Mouse (Mus musculus): ENCODE measurements around the gene Bag2. TPM values are rescaled to one million over a fixed set of nuclear protein-coding genes. Genes with fewer than 3 reads are reported as not detected.
"Not testable (repeated sequence)": the region's sequence is repeated elsewhere in the genome, so short reads cannot be mapped to it uniquely, and the experiment has no call there.

Gene Bag2
- total RNA-seq, 1 experiment from 2014 or later: 1.4 TPM

DNA sequence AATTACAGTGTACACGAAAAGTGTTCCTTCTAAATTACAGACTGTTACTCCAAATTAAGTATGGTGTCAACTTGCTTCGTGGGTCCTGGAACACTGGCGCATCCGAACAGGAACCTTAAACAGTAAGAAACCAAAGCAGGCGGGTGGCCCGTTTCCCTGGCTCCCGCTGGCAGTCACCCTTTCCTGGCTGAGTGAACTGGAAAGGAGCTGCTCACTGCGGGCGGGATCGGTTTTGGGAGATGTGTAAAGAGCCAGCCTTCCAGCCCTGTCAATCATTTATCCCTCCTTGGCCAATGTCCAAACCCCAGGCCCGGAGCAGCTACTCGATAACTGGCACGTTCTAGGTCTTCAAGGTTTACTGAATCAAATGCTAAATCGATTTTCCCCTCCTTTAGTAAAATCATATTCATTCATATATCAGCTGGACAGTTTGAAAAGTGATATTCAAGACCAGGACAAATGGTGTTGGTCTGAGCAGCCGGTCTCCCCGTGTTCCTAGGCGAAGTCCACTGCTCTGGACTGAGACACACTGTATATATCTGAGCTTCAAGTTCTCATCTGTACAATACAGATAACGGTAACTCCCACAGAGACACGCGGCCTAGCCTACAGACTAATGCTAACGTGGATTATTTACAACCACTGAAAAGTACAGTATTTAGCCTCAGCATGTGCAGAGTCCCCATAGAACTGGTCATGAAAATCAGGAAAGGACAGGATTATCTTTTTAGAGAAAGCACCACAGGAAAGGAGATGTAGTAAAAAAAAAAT is 2.4 kb downstream of the Bag2 start:
- no peak for ATAC-seq (replicated peaks; ENCODE audit: insufficient number of reproducible peaks, low FRiP score, low TSS enrichment, poor library complexity, severe bottlenecking)

DNA sequence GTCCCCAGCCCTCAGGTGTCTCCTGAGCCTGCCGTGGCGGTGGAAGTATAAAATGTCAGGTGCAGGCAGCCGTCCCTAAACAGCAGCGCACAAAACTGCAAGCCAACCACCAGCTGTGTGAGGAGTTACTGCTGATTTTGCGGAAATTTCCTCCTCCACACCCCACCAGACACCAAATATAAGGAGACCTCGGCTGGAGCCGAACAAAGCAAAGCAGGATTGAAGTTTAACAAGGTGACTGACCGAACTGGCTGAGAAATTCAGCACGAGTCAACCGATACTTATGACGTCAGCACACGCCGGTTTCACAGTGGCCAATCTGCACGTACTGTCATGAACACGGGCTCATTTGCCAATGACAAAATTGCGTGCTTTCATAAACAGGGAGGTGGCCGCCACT is 3.5 kb downstream of the Bag2 start:
- ATAC-seq (replicated peaks; ENCODE audit: insufficient number of reproducible peaks, low FRiP score, low TSS enrichment, poor library complexity, severe bottlenecking): no peak

DNA sequence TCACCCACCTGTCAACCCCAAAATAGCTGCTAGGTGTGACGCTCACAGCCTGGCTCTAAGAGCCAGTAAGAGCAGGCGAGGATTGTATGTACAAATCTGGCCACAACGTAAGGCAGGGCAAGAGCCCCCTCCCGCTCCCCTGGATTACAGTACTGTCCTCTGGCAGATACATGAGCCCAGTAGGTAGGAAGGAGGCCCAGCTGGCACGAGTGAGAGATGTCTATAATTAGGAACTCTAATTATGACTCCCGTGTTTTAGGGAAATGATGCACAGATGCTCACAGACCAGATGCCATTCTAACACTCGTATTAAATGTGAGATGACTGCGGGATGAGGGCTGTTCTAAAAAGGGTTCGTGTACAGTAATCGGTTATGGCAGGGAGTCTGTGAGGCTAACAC is 6.3 kb downstream of the Bag2 start:
- ATAC-seq (replicated peaks; ENCODE audit: insufficient number of reproducible peaks, low FRiP score, low TSS enrichment, poor library complexity, severe bottlenecking): no peak

DNA sequence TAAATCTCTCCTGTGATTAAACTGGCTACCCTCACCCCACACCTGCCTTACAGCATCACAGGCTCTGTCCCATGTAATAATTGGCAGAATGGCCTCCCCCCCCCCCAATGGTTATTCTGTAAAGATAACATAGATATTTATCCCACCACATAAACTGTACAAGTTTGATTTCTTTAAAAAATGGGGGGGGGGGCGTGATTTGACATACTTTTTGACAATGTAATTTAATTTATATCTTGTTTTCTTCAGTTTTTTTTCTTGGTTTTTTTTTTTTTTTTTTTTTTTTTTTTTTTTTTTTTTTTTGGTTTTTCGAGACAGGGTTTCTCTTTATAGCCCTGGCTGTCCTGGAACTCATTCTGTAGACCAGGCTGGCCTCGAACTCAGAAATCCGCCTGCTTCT is 7.9 kb downstream of the Bag2 start:
- ATAC-seq (replicated peaks; ENCODE audit: insufficient number of reproducible peaks, low FRiP score, low TSS enrichment, poor library complexity, severe bottlenecking): not testable (repeated sequence)

DNA sequence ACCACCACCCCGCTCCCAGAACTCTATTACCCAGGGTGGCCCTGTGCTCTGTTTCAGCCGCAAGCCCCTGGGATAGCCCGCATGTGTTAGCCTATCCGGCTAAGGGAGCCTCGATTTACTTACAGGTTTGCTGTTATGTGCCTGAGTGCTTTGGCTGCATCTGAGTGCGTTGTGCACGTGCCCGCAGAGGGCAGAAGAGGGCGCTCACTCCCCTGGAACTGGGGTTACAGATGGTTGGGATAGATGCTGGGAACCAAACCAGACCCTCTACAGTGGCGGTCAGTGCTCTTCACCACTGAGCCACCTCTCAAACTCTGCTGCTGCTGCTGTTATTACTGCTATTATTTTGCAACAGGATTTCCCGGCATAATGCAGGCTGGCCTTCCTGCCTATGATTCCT is 8.5 kb downstream of the Bag2 start:
- no peak for ATAC-seq (replicated peaks; ENCODE audit: insufficient number of reproducible peaks, low FRiP score, low TSS enrichment, poor library complexity, severe bottlenecking)

DNA sequence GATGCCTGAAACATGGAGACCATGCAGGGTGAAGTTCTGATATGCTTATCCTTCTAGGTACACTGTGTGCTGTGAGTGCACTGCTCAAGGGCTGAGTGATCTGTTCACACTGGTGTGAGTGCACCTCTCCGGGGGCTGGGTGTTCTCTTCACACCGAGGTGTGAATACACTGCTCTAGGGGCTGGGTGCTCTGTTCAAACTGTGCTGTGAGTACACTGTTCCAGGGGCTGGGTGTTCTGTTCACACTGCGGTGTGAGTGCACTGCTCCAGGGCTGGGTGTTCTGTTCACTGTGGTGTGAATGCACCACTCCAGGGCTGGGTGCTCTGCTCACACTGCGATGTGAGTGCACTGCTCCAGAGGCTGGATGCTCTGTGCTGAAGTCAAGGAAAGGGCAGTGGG is 11.7 kb downstream of the Bag2 start:
- no peak for ATAC-seq (replicated peaks; ENCODE audit: insufficient number of reproducible peaks, low FRiP score, low TSS enrichment, poor library complexity, severe bottlenecking)

DNA sequence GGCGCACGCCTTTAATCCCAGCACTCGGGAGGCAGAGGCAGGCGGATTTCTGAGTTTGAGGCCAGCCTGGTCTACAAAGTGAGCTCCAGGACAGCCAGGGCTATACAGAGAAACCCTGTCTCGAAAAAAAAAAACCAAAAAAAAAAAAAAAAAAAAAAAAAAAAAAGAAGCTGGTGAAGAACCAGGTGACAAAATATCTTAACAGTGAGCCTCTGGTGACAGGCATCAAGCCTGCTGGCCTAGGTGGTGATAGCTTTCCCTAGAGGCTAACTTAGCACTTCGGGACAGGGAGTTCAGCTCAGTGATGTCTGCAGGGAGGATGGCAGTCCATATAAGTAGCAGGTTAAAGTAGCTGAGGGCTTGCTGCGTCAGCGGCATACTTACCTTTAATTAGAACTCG is 12.8 kb downstream of the Bag2 start:
- not testable (repeated sequence) for ATAC-seq (replicated peaks; ENCODE audit: insufficient number of reproducible peaks, low FRiP score, low TSS enrichment, poor library complexity, severe bottlenecking)

DNA sequence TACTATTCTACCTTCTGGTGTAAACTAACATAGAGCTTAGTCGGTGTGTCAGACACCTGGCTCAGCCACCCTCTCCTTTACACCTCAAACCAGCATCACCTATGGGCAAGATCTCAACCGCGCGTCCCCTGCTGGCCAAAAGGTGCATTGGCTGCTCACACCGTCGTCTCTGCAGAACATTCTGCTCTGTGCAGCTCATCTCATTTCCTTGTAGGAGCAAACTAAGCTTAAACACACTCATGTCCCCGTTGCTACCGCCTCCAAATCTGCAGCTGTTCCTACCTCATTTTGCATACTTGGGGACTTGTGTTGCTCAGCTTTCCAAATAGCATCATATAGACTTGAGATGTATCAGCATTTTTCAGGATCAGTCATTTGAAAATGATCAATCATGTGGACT is 14.7 kb downstream of the Bag2 start:
- no peak for ATAC-seq (replicated peaks; ENCODE audit: insufficient number of reproducible peaks, low FRiP score, low TSS enrichment, poor library complexity, severe bottlenecking)

DNA sequence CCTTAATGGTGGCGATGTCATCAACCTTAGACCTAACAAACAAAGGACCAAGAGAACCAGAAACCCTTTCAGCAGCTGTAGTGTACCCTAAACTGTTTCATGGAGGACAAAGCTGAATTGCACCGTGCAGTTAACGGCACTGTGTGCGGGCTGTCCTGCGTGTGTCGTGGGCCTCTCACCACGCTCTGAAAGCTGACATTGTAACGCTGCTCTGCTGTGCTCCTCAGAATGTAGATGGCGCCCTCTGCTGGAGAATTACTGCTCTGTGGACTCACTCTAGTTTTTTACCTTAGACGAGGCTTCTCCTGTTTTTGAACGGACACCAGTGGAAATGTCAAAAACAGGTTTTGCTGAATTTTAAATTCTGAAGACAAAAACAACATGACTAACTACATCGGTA is 18.3 kb downstream of the Bag2 start:
- peak; percentile 81 for ATAC-seq (replicated peaks; ENCODE audit: insufficient number of reproducible peaks, low FRiP score, low TSS enrichment, poor library complexity, severe bottlenecking)

DNA sequence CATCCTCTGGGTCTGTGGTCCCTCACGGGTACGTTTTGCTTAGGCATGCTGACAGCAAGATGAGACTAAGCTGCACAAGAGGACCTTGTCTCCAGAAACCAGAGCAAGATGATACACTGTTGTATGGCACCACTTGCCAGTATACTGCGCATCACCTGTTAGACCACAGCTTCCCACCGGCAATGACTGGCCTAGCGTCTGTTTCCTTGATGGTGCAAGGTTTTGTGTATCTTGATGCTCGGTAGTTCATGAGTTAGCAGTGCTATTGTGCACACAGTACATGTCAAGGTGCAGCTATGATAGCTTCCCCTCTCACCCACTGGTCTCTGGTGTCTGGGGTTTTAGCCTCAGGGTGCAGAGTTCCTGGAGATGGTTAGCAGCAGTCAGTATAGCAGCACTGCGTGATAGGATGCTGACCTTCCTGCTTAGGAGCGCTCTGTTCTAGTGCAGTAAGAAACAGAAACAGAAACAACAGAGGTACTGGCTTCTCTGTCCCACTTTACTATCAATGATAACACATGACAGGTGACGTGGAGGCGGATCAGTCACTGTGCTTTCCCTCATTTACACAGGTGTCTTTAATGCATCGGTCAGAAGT is 18.8 kb downstream of the Bag2 start:
- ATAC-seq (replicated peaks; ENCODE audit: insufficient number of reproducible peaks, low FRiP score, low TSS enrichment, poor library complexity, severe bottlenecking): 0 out of 2 replicates have a peak, but pooled peaks have one; percentile 2

DNA sequence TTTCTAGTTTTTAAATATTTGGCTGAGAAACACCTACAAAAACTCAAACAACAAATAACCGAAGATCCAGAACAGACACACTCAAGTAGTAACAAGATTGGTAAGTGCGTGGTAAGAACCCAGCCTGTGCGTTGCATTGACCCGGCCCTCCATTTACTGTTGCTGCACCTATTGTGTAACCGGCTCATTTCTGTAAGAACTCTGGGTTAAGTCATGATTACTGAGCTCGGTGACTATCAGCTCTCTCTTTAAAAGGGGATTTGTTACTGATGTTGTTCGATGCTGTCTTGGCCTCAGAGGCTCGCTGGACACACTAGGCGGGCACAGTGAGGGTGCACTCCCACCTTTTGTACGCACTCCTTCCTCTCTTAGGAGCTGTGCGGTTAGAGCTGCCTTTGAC is 19.3 kb downstream of the Bag2 start:
- ATAC-seq (replicated peaks; ENCODE audit: insufficient number of reproducible peaks, low FRiP score, low TSS enrichment, poor library complexity, severe bottlenecking): no peak

DNA sequence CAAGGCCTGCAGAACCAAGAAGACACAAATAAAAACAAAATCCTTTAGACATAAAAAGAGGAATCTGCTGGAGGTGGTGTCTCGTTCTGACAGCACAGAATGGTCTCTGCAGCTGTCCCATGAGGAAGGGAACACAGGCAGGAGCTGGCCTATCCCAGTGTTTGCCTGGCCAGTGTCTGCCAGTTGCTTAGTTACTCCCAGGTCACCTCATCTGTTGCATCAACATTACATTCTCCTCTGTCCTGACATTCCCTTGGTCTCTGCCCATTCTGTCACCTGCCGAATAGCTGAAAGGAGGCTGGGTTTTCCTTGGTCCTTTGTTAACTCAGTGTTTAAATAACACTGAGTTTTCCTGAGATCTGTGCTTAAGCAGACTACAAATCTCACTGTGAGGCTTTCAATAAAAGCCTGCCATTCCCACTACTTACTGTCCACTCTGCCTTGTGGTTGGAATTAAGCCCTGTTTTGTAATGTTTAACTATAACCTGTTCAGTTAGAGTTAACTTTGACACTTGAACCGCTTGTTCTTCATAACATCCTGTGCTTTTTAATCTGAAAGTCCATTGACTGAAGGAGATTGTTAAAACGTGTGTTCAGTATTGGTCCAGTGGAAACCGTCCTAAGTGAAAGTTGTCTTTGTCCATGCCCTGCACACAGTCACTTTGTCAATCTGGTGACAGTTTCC is 23.5 kb downstream of the Bag2 start:
- no peak for ATAC-seq (replicated peaks; ENCODE audit: insufficient number of reproducible peaks, low FRiP score, low TSS enrichment, poor library complexity, severe bottlenecking)

DNA sequence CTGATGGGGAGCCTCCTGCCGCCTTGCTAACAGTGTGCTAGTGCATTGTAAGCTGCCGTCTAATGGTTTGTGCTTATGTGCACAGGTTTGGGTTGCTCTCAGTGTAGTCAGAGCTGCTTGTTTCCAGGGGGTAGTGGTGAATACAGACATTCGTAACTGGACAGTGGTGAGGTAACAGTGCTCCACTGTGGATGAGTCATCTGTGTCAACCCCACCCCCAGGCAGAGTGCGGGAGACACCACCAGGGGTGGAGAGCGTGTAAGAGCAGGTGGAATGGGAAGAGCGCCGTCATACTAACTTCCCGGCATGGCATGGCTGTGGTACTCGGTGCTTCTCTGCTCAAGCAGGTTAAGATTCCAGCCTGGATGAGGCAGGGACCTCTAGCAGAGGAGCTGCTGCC is 24.6 kb downstream of the Bag2 start:
- no peak for ATAC-seq (replicated peaks; ENCODE audit: insufficient number of reproducible peaks, low FRiP score, low TSS enrichment, poor library complexity, severe bottlenecking)

DNA sequence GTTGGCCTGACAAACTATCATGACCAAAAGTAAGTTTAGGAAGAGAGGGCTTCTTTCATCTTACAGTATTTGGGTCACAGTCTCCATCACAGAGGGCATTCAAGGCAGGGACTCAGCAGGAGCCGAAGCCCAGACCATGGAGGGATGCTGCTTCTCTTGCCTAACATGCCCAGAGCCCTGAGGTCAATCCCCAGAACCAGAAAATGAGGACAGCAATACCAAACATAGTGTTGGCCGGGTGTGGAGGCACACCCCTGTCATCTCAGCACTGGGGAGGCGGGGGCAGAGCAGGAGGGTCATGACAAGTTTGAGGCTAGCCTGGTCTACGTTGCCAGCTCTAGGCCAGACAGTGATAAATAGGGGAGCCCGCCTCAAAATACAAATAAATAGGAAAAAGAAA is 32.5 kb downstream of the Bag2 start:
- ATAC-seq (replicated peaks; ENCODE audit: insufficient number of reproducible peaks, low FRiP score, low TSS enrichment, poor library complexity, severe bottlenecking): no peak

DNA sequence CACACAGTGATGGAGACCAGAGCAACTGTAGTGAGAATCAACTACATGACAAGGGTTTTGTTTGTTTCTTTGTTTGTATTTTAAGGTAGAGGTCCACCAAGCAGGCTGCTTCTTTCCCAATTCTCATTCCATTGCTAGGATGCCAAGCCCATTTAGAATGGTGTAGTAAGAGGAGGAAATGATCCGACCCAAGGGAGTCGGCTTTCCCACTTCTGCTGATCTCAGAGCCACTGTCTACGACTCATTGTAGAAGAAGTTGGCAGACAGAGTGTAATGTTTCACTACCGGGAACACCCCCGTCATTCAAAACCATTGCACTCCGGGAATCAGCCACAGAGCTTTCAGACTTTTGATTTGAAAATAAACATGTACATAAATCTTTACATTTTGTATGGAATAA is 33.1 kb downstream of the Bag2 start:
- ATAC-seq (replicated peaks; ENCODE audit: insufficient number of reproducible peaks, low FRiP score, low TSS enrichment, poor library complexity, severe bottlenecking): no peak

DNA sequence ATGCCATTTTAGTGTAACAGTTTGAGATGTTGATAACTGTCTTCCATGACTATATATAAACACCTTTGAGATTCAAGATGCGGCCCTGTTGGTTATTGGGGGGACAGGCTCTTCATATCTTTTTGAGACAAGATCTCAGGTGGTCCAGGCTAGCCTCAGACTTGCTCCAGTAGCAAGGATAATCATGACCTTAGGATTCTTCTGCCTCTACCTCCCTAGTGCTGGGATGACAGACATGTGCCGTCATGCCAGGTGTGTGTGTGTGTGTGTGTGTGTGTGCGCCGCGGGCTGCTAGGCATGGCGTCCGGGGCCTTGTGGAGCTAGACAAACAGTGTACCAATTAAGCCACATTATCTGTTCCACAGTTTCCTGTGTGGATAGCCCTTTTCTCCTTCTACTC is 36.6 kb downstream of the Bag2 start:
- ATAC-seq (replicated peaks; ENCODE audit: insufficient number of reproducible peaks, low FRiP score, low TSS enrichment, poor library complexity, severe bottlenecking): no peak

DNA sequence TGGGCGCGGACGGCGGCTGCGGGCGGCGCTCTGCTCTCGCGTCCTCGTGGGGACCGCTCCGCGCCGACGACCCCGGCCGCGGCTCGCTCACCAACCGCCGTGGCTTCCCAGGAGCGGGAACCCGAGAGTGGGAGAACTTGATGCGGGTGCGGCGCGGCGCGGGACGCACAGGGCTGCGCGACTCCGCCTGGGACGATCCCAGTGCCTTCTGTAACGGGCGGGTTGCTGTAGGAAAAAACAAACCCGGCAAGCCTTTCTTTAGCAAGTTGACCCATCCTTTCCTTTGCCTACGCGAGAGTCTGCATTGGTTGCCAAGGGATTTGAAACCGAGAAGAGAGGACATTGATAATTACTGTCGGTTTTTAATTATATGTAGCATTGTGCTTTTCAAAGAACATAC is 37.4 kb downstream of the Bag2 start:
- no peak for ATAC-seq (replicated peaks; ENCODE audit: insufficient number of reproducible peaks, low FRiP score, low TSS enrichment, poor library complexity, severe bottlenecking)

DNA sequence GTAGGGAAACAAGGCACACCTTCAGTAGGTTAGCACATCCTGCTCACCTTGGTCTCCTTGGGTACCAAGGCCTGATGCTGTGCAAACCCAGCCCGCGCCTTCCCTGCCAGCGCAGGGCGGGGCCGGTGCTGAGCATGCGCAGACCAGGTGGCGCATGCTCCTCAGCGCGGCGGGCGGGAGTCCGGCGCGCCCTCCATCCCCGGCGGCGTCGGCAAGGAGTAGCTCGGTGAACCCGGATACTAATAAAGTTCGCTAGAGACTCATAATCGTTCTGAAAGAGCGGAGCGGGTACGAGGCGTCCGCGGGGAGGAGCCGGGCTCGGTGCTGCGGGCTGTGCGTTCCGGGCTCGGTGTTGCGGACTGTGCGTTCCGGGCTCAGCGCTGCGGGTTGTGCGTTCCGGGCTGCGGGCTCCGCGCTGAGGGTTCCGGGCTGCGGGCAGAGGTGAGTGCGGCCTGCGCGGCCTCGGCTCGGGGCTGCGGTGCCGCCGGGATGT is 37.8 kb downstream of the Bag2 start, which contains the start of gene Rab23:
Rab23 (plus strand) TSS at position 155 of the 493 bp plus-strand sequence.
- 0 out of 2 replicates have a peak, but pooled peaks have one; percentile 50 for ATAC-seq (replicated peaks; ENCODE audit: insufficient number of reproducible peaks, low FRiP score, low TSS enrichment, poor library complexity, severe bottlenecking)

DNA sequence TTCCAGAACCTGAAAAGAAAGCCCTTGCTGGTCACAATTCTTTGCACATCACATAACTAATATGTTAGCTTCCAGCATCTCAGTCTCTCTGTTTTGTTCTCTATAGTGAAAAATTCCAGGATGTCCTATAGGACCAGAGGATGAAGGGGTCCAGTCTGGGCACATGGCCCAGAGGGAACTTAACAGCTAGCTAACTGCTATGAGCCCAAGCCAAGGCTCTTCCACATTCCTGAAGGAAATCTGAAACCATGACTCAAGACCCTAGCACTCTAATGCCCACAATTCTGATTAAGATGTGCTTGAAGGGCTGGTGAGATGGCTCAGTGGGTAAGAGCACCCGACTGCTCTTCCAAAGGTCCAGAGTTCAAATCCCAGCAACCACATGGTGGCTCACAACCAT is 40.0 kb downstream of the Bag2 start:
- no peak for ATAC-seq (replicated peaks; ENCODE audit: insufficient number of reproducible peaks, low FRiP score, low TSS enrichment, poor library complexity, severe bottlenecking)

DNA sequence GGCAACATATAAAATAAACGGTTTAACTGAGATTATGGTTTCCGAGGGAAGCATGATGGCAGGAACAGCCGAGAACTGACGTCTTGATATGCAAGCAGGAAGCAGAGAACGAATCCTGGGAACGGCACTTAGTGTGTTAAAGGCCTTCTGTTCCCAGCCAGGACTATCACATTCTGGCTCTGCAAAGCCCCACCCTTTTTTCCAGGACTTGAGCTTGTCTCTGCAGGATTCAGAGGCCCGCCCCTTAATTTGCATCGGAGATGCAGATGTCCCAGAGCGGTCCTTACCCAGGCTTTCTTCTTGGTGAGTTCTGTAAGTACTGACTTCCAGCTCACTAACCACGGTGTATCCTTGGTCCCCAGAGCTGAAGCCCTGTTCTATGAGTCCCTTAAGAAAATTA is 42.8 kb downstream of the Bag2 start:
- ATAC-seq (replicated peaks; ENCODE audit: insufficient number of reproducible peaks, low FRiP score, low TSS enrichment, poor library complexity, severe bottlenecking): no peak
